Mouse (Mus musculus): ENCODE results near the gene Isoc2a. TPM values are rescaled to one million over a fixed set of nuclear protein-coding genes. Genes with fewer than 3 reads are reported as not detected.
A peak's percentile ranks its signal among the peaks of the same experiment; 100 is the strongest.

Isoc2a gene
- polyA plus RNA-seq, 1 experiment from 2014 or later = 1.3 TPM

DNA sequence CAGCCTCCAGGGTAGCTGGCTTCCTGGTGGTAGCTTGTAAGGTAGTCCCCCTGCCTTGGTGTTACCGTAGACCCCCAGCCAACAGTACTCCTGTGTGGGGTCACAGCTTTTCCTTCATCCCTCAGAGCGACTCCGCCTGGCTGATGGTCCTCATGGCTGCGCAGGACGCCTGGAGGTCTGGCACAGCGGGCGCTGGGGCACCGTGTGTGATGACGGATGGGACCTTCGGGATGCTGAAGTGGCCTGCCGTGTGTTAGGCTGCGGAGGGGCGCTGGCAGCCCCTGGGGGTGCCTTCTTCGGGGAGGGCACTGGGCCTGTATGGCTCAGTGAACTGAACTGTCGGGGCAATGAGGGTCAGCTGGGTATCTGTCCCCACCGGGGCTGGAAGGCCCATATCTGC is 49.9 kb downstream of the Isoc2a start:
- Histone ChIP-seq H3K9ac (no peak overlapping the region), H3K27me3 (no peaks in the 10 kb centered on the region), H3K36me3 (no peaks in the 10 kb centered on the region), H3K4me3 (no peak overlapping the region), H3K4me2 (no peak overlapping the region), H3K9me3 (replicated peaks) (no peaks in the 10 kb centered on the region), H3K4me1 (replicated peaks) (peaks cover 47% of the 10 kb centered on the region), H3K27ac (no peak overlapping the region)
- 69% methylated on average over 16 of the region's 16 CpGs for WGBS
- ATAC-seq (replicated peaks; ENCODE audit: insufficient number of reproducible peaks, insufficient read depth, low FRiP score, low read depth) = no peak

DNA sequence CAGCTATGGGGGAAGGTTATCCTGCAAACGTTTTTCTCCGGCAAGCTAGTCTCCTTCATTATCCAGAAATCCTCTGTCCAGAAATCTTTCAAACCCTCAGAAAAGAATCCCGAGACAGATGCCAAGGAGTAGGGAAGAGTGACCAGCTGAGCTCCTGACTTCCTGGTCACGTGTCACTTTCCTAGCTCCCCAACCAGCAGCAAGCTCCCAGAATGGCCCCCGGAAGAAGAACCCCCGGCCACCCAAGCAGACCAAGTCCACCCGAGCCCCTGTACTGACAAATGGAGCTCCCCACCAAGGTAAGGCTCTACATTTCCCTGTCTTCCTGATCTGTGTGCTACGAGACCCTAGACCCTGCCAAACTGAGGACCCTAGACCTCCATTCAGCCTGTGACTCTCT is 50.8 kb downstream of the Isoc2a start:
- WGBS = 62% methylated on average over 8 of the region's 8 CpGs
- Histone ChIP-seq H3K9ac (no peak overlapping the region), H3K36me3 (no peaks in the 10 kb centered on the region), H3K4me1 (replicated peaks) (peaks cover 38% of the 10 kb centered on the region), H3K27ac (no peak overlapping the region), H3K4me2 (no peak overlapping the region), H3K9me3 (replicated peaks) (no peaks in the 10 kb centered on the region), H3K27me3 (no peaks in the 10 kb centered on the region), H3K4me3 (no peak overlapping the region)
- ATAC-seq (replicated peaks; ENCODE audit: insufficient number of reproducible peaks, insufficient read depth, low FRiP score, low read depth) = no peak

DNA sequence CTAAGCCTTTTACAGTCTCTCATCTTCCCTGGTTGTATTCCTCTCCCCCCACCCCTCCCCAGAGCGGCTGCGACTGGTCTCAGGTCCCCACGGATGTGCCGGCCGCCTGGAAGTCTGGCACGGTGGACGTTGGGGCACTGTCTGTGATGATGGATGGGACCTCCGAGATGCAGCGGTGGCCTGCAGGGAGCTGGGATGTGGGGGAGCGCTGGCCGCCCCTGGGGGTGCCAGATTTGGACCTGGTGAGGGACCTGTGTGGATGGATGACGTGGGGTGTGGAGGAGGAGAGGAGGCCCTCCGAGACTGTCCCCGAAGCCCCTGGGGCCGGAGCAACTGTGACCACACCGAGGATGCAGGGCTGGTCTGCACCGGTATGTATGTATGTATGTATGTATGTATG is 51.4 kb downstream of the Isoc2a start:
- Histone ChIP-seq H3K36me3 (no peaks in the 10 kb centered on the region), H3K4me3 (no peak overlapping the region), H3K27ac (no peak overlapping the region), H3K4me1 (replicated peaks) (peaks cover 32% of the 10 kb centered on the region), H3K9ac (no peak overlapping the region), H3K9me3 (replicated peaks) (no peaks in the 10 kb centered on the region), H3K4me2 (no peak overlapping the region), H3K27me3 (no peaks in the 10 kb centered on the region)
- ATAC-seq (replicated peaks; ENCODE audit: insufficient number of reproducible peaks, insufficient read depth, low FRiP score, low read depth) = no peak
- 70% methylated on average over 17 of the region's 17 CpGs for WGBS

DNA sequence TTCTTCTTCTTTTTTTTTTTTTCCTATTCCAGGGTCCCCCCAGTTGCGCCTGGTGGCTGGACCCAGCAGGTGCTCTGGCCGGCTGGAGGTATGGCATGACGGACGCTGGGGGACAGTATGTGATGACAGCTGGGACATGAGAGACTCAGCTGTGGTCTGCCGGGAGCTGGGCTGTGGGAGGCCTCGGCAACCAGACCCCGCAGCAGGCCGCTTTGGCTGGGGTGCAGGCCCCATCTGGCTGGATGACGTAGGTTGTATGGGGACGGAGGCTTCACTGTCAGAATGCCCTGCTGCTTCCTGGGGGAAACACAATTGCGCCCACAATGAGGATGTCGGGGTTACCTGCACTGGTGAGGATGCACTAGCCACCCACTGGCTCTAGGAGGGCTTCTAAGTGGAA is 56.1 kb downstream of the Isoc2a start:
- H3K4me3 ChIP-seq = no peak overlapping the region
- H3K36me3 ChIP-seq = no peaks in the 10 kb centered on the region
- no peak for ATAC-seq (replicated peaks; ENCODE audit: insufficient number of reproducible peaks, insufficient read depth, low FRiP score, low read depth)
- no peaks in the 10 kb centered on the region for H3K4me1 ChIP-seq (replicated peaks)
- 66% methylated on average over 12 of the region's 12 CpGs for WGBS
- no peak overlapping the region for H3K9ac ChIP-seq
- H3K27me3 ChIP-seq = no peaks in the 10 kb centered on the region
- 0 out of 2 replicates have a peak, but pooled peaks cover 4% of the 10 kb centered on the region for H3K9me3 ChIP-seq (replicated peaks)
- no peak overlapping the region for H3K27ac ChIP-seq
- no peak overlapping the region for H3K4me2 ChIP-seq

DNA sequence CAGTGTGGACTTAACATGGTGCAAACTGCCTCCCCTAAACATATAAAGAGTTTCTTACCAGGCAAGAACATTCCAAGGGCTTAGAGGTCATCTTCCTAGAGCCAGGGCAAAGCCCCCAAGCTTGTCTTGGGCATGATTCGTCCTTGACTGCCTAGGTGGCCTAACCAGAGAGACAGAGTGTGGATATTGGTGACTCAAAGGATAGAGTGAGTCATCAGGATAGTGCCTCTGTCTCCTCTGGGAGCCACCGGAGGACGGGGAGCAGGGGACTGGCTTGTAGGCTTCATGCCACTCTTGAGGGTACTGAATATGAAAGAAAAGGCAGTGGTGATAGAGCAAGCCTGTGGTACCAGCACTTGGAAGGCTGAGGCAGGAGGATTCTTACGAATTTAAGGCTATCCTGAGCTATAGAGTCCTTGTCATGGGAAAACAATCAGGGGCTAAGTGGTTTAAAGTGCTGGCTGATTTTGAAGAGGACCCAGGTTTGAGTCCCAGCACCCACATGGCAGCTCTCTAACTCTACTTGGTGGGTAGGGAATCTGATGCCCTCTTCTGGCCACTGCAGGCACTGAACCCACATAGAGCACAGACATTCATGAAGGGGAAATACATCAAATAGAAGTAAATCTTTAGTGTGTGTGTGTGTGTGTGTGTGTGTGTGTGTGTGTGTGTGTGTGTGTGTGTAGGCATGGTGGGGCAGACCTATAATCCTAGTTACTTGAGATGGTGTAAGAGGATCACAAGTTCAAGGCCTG is 57.4 kb downstream of the Isoc2a start:
- Histone ChIP-seq H3K4me3 (no peak overlapping the region), H3K4me2 (no peak overlapping the region), H3K9me3 (replicated peaks) (0 out of 2 replicates have a peak, but pooled peaks cover 4% of the 10 kb centered on the region), H3K27ac (no peak overlapping the region), H3K9ac (no peak overlapping the region), H3K27me3 (no peaks in the 10 kb centered on the region), H3K4me1 (replicated peaks) (no peaks in the 10 kb centered on the region), H3K36me3 (no peaks in the 10 kb centered on the region)
- ATAC-seq (replicated peaks; ENCODE audit: insufficient number of reproducible peaks, insufficient read depth, low FRiP score, low read depth) = no peak
- WGBS = 80% methylated on average over 4 of the region's 4 CpGs

DNA sequence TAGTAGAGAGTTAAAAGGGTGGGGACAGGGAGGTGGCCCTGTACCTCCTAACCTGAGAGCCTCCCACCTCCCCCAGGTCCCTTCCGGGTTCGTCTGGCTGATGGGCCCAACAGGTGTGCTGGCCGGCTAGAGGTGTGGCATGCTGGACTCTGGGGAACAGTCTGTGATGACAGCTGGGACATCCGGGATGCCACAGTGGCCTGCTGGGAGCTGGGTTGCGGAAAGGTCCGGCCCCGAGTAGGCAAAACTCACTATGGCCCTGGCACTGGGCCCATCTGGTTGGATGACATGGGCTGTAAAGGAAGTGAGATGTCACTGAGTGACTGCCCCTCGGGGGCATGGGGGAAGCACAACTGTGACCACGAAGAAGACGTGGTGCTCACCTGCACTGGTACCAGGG is 59.9 kb downstream of the Isoc2a start:
- Histone ChIP-seq H3K27ac (no peak overlapping the region), H3K9ac (no peak overlapping the region), H3K36me3 (no peaks in the 10 kb centered on the region), H3K27me3 (no peaks in the 10 kb centered on the region), H3K4me1 (replicated peaks) (no peaks in the 10 kb centered on the region), H3K9me3 (replicated peaks) (0 out of 2 replicates have a peak, but pooled peaks cover 4% of the 10 kb centered on the region), H3K4me3 (no peak overlapping the region), H3K4me2 (no peak overlapping the region)
- no peak for ATAC-seq (replicated peaks; ENCODE audit: insufficient number of reproducible peaks, insufficient read depth, low FRiP score, low read depth)
- 70% methylated on average over 10 of the region's 10 CpGs for WGBS

DNA sequence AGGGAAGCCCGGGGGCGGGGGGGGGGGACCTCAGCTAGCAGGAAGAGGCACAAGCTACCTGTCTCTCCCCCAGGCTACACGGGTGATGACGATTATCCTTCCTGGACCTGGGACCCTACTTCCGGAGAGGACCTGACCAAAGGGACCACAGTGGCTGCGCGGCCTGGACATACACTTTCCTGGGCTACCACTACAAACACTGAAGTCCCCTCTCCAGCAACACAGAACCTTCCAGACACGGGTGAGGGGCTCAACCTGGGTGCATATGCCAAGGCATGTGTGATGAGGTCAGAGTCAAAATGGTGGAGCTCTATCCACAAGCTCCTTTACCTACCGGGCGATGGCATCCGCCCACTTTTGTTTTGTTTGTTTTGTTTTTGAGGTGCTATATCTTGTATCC is 60.4 kb downstream of the Isoc2a start:
- Histone ChIP-seq H3K27ac (no peak overlapping the region), H3K9ac (no peak overlapping the region), H3K27me3 (no peaks in the 10 kb centered on the region), H3K9me3 (replicated peaks) (0 out of 2 replicates have a peak, but pooled peaks cover 4% of the 10 kb centered on the region), H3K4me1 (replicated peaks) (no peaks in the 10 kb centered on the region), H3K4me3 (no peak overlapping the region), H3K4me2 (no peak overlapping the region), H3K36me3 (no peaks in the 10 kb centered on the region)
- 76% methylated on average over 11 of the region's 11 CpGs for WGBS
- no peak for ATAC-seq (replicated peaks; ENCODE audit: insufficient number of reproducible peaks, insufficient read depth, low FRiP score, low read depth)

DNA sequence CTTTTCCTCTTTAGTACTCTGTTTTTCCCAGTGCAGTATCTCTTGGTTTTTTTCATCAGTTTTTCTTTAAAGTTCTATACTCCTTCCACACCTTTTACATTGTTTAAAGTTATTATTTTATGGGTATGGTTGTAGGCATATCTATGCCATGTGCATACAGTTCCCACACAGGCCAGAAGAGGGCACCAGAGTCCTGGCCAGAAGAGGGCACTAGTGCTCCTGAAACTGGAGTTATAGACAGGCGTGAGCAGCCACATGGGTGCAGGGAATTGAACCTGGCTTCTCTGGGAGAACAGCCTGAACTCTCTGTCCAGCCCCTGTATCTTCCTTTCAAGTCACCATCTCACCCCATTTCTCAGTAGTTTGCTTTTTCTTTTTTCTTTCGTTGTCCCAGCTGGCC is 61.5 kb downstream of the Isoc2a start:
- 0 out of 2 replicates have a peak, but pooled peaks cover 4% of the 10 kb centered on the region for H3K9me3 ChIP-seq (replicated peaks)
- H3K27me3 ChIP-seq = no peaks in the 10 kb centered on the region
- no peak for ATAC-seq (replicated peaks; ENCODE audit: insufficient number of reproducible peaks, insufficient read depth, low FRiP score, low read depth)
- H3K4me1 ChIP-seq (replicated peaks) = peaks cover 2% of the 10 kb centered on the region
- 45% methylated on average over 2 of the region's 2 CpGs for WGBS
- H3K27ac ChIP-seq = no peak overlapping the region
- no peaks in the 10 kb centered on the region for H3K36me3 ChIP-seq
- no peak overlapping the region for H3K9ac ChIP-seq
- no peak overlapping the region for H3K4me3 ChIP-seq
- H3K4me2 ChIP-seq = no peak overlapping the region

DNA sequence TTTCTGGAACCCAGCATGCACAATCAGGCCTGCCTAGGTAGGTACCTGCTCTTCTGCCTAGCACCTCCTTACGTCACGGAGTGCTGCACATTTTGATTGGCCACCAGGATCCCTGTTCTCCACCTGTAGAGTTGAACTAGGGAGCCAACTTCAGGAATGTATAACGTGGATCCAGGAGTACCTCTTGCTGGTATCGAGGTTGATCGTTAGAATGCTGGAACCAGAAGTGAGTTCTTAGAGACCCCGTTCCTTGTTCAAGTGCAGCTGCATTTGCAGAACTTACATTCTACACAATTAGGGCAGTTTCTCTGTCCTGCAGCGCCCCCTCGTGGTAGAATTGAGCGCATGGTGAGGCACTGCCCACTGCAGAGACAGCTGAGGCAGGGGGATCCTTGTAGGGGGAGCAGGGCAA is 63.1 kb downstream of the Isoc2a start:
- no peak for ATAC-seq (replicated peaks; ENCODE audit: insufficient number of reproducible peaks, insufficient read depth, low FRiP score, low read depth)
- Histone ChIP-seq H3K27ac (no peak overlapping the region), H3K36me3 (no peaks in the 10 kb centered on the region), H3K9me3 (replicated peaks) (no peaks in the 10 kb centered on the region), H3K9ac (no peak overlapping the region), H3K4me3 (no peak overlapping the region), H3K4me1 (replicated peaks) (peaks cover 4% of the 10 kb centered on the region), H3K4me2 (no peak overlapping the region), H3K27me3 (no peaks in the 10 kb centered on the region)
- WGBS = 18% methylated on average over 9 of the region's 9 CpGs

DNA sequence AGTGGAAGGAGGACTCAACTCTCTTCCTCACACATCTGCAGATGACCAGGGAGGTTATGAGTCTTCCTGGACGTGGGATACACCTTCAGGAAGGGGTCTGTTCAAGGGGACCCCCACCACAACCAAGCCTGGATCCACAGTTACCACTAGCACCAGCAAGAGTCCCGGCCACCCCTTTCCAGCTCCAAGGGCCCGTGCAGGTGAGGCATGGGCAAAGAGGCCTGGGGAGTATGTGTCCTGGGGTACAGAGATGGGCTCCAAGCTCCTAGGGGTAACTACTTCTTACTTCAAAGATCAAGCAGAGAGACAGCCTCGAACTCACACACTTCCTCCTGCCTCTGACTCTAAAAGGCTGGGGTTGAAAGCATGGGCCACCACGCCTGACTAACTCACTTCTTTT is 65.7 kb downstream of the Isoc2a start:
- Histone ChIP-seq H3K9ac (no peak overlapping the region), H3K27me3 (no peaks in the 10 kb centered on the region), H3K4me1 (replicated peaks) (peaks cover 4% of the 10 kb centered on the region), H3K4me3 (no peak overlapping the region), H3K4me2 (no peak overlapping the region), H3K9me3 (replicated peaks) (no peaks in the 10 kb centered on the region), H3K36me3 (no peaks in the 10 kb centered on the region), H3K27ac (no peak overlapping the region)
- ATAC-seq (replicated peaks; ENCODE audit: insufficient number of reproducible peaks, insufficient read depth, low FRiP score, low read depth) = no peak
- WGBS = 40% methylated on average over 5 of the region's 5 CpGs

DNA sequence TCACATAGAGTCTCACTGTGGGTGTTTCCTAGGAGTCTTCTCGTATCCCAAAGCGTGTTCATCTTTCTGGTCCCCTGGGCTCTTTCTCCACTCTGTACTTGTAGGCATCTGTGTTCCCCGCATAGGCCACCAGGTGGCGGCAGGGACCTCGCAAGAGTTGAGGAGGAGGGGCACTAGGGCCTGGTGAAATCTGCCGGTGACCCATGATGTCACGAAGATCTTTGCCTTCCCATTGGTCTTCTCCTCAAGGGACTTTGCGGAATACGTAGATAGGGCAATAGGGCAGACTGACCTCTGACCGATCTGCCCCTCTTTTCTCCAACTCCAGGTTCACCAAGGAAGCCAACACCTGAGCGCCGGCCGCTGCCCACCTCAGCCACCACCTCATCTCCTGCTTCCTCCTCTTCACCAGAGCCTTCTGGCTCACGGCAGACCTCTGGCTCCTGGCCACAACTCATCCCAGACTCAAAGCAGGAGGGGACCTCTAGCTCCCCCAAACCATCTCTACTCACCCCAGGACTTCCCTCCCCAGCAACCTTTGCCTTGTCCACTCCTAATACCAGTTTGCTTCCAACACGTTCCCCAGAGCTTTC is 66.4 kb downstream of the Isoc2a start:
- H3K4me2 ChIP-seq = peak overlapping the region; percentile 62
- peak; percentile 73; the same call in 1 of the 2 replicates for ATAC-seq (replicated peaks; ENCODE audit: insufficient number of reproducible peaks, insufficient read depth, low FRiP score, low read depth)
- no peak overlapping the region for H3K27ac ChIP-seq
- H3K36me3 ChIP-seq = no peaks in the 10 kb centered on the region
- H3K4me3 ChIP-seq = peak overlapping the region; percentile 38
- H3K9ac ChIP-seq = 0 out of 2 replicates have a peak overlapping the region, but pooled peaks have one; percentile 33
- peaks cover 6% of the 10 kb centered on the region for H3K4me1 ChIP-seq (replicated peaks)
- no peaks in the 10 kb centered on the region for H3K27me3 ChIP-seq
- H3K9me3 ChIP-seq (replicated peaks) = no peaks in the 10 kb centered on the region
- WGBS = 15% methylated on average over 15 of the region's 15 CpGs

All from heart, embryonic 15.5 days (tissue).